Mouse (Mus musculus) lung, adult 2 months (tissue): ENCODE measurements around the gene Fgd2.

Source experiments
- CTCF ChIP-seq: fragments of 200-500 bp; IDR thresholded peaks from 2 replicates; pipeline ENCODE4 v1.5.1; 2011; ENCODE audit warnings: mild to moderate bottlenecking, low read length, control low read depth; ENCODE audit not compliant: insufficient read depth
- POLR2A ChIP-seq: fragments of 200-500 bp; IDR thresholded peaks from 2 replicates; pipeline ENCODE4 v1.6.1; 2011; ENCODE audit warnings: low read depth, mild to moderate bottlenecking, control low read depth, low read length, borderline replicate concordance; ENCODE audit errors: extremely low read depth

DNA sequence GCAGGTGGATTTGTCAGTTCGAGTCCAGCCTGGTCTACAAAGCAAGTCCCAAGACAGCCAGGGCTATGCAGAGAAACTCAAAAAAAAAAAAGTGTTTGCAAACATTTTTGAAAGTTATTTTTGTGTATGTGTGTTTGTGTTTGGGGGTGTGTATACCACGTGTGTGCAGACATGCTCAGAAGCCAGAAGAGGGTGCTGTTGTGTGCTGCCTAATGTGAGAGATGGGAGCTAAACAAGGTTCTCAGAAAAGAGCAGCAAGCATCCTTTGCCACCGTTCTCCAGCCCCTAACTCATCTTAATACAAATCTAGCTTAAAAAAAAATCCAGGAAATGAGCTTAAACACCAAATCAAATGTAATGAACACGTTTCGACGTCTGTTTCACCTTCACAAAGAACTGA is 61.6 kb downstream of the Fgd2 start:
- TF ChIP-seq CTCF (0 out of 2 replicates have a peak, but pooled peaks have one; percentile 11), POLR2A (no peak)
